Mouse (Mus musculus) cerebellum, adult (tissue): ENCODE measurements around the gene Hoxd9.

Source experiments
- ATAC-seq: cut with Nextera tagmentation; 2 replicates; pipeline ENCODE4 v1.9.2; 2017; ENCODE audit warnings: mild to moderate bottlenecking, moderate library complexity, mixed read lengths; ENCODE audit not compliant: insufficient number of reproducible peaks, low FRiP score, low TSS enrichment

The Hoxd9 gene

GRCm38 (mm10) chr2:74682796-74683195 lies 14.7 kb upstream of the Hoxd9 start:
- ATAC-seq = no peak

DNA sequence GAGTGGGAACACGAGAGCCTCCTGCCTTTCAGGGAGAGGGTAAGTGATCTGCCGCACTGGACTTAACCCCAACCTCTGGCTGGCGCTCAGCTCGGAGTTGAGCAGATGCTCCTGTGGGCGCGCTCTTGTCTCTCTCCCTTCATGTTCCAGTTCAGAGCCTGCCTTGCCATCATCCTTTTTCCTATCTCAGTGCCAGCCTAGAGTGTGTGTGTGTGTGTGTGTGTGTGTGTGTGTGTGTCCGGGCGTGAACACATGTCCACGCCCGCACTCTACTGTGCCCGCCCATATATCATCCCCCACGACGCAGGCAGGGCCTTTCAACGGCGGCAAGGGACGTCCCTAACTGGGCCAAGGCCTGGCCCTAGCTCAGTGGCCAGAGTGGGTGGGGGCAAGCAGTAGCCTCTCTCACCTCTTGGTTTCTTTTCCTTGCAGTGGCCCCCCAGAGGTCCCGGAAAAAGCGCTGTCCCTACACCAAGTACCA lies 14.0 kb upstream of the Hoxd9 start:
- ATAC-seq = no peak

DNA sequence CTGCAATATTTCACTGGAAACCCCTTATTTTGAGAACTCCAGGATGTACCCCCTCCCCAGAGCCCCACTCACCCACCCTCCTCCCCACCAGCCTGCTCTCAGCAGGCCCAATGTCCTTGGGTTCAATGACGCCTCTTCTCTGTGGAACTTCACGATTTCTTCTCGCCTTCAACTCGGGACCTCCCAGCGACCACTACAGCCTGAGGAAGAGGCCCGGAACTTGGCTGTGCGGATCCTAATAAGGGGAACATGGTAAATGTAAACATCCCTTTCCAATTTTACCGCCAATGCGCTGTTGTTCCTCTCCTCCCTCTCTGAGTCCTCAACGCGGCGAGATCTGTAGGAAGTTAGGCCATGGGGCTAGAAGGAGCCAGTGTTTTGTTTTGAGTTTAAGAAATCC lies 13.4 kb upstream of the Hoxd9 start:
- no peak for ATAC-seq

DNA sequence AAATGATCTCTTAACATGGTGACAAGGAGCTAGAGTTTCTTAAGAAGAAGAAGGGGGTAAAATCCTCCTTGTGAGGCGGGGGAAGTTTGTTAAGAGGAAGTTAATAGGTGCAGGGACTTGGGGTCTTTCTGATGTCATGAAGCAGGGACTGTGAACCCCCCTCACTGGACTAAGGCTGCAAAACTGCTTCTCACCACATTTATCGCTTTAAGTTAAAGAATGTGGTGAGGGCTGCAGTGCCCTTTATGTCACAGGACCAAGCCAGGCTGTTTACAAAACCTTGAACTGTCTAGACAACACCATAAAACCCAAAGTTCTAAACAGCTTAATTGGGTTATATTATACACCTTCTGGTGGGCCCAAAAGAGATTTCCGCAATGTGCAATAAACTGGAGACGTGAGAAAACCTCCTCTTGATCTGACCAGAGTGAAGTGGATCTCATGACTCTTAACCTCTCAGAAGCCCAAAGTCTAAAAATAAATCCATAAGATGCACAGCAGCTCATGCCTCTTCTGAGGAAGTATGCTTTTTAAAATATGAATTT lies 12.4 kb upstream of the Hoxd9 start:
- no peak for ATAC-seq

DNA sequence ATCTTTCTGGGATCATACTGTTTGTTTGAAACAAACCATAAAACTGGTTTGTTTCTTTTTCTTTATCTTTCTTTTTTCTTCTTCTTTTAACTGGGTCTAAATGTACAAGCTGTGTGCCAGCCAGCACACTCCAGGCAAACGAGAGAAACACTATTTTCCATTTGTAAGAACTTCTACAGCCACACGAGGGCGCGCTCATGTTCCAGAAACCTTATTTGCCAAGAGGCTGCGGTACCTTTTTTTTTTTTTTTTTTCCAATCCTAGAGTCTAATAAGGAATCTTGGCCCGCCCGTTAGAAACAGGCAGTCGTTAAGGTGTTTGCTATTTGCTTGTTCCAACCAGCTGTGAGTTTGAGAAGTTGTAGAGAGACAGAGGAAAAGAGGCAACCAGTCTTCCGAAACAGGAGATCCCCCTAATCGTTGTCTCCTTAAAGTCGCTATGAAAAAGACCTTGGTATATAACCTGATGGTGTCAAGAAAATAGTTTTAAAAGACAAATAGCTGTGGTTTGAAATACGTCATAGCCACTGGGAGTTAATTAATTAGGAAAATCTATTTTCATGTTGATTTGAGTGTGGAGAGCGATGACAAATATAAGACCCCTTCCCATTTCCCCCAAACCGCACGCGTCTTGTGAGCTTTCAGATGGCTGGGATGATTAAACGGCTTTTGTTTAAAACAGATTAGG lies 11.1 kb upstream of the Hoxd9 start:
- ATAC-seq = no peak

DNA sequence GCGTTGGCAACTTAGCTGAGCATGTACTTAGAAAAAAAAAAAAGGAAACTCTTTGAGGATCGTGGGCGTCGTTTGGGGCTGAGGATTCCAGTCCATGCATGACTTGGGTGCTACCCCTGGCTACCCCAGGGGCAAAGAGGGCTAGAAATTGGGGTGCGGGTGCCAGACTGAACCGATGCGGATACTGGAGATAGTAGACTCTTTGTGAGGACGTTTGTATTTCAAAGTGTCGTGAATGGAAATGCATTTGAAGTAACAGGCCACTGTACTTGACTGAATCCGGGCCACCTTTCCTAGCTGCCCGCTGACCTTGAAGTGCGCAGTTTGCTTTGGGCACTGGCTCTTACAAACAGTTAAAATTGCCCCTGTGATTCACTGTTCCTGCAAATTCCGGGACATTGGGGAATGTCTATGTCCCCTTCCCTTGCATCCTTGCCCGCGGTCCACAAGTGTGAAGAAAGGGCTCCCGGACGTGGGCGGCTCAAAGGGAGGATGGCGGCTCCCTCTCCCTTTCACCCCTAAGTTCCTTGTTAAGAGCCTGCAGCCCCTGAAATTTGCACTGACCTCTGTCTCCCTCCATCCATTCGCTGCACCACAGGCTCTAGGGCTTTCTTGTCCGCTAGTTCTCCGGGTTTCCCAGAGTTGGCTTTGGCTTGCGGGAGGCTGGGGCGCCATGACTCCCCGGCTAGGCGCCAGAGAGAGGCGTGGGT lies 10.4 kb upstream of the Hoxd9 start:
- ATAC-seq = no peak

DNA sequence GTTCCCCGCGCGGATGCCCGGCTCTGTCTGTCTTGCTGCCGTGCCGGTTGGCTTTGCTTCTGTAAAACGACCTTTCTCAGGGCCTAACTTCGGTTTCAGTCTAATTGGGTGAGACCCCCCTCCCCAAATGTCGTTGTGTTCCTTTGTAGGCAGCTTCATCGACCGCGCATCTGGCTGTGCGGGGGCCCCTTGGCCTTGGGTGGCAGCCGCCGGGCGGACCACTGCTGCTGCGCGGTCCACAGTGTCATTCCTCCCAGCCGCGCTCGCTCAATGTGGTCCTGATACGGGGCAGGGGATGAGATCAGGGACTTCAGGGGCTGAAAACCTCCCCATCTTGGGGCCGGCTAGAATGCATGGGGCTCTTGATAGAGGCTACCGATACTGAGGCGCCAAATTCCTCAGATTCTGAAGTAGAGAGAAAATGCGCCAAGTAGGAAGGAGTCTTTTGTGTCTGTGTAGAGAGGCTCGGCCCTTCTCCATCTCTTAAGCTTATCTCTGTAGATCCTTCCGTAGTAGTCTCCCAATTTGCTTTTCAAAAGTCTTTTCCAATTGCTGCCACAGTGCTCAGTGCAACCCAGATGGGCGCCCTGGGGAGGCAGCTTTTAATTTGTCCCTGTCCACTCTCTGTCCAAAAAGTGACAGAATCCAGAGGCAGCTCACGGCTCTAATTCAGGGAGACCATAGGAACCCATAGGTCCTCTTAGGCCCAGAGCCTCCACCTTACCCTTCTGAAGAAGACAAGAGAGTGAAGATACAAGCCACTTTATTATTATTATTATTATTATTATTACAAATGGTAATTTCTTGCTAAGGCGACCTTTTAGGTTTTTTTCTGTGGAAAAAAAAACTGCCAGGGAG lies 9.6 kb upstream of the Hoxd9 start:
- ATAC-seq = no peak

DNA sequence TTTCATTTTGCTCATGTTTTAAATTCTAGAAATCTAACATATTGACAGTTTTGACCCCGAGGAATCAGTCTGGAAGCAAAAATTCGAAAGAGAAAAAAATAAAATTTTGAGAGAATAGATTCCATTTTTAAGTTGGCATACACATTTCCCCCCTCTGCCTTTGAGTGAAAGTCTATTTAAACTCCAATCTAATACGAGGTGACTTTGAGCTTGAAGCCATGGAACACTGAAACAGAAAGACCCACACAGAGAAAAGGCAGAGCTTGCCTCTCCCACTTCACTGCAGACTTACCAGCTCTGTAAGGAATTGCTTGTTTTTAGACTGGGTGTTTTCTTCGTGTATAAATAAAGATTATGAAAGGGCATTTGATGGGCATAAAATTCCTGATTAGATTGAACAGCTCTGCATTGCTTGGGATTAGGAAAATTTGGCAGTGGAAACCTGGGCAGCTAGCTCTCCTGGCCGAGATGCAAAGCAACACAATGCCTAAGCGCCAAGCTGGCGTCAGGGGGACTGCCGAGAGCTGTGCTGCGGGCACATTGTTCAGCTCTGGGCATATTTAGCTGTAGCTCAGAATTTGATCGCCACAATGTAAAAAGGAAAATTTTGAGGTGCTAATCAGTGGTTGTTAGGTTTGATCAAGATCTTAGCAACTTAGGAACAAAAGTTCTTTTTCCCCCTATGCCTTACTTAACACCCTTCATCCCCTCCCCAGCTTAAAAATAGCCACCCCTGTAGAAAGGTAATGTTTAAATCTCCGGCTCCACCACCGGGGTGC lies 8.5 kb upstream of the Hoxd9 start:
- no peak for ATAC-seq

GRCm38 (mm10) chr2:74689574-74690337 lies 7.8 kb upstream of the Hoxd9 start:
- ATAC-seq = no peak

- no peak for ATAC-seq
Measured at GRCm38 (mm10) chr2:74690338-74690716, 7.2 kb upstream of the Hoxd9 start.

- no peak for ATAC-seq
Measured at GRCm38 (mm10) chr2:74691022-74691951, 6.2 kb upstream of the Hoxd9 start, which contains the start of gene Hoxd10. TSS of gene Hoxd10 (plus strand) at chr2:74691924.

GRCm38 (mm10) chr2:74691995-74692807 lies 5.3 kb upstream of the Hoxd9 start:
- no peak for ATAC-seq

- no peak for ATAC-seq
Measured at GRCm38 (mm10) chr2:74692808-74693431, 4.6 kb upstream of the Hoxd9 start.

DNA sequence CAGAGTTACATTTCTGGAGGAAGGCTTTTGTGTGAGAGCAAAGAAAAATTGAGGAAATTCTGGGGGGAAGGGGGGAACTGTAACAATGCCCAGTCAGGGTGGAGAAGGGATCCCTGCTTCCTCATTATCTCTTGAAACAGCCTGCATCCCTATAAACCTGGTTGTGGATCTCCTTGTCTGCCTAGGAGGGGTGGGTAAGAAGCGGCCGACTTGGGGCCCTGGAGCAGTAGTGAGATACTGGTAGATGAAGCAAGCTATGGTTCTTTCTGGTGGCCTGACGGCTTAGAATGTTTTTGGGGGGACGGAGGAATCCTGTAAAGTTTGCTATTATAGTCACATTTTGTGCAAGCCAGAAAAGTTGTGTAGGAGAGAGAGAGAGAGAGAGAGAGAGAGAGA lies 4.1 kb upstream of the Hoxd9 start:
- no peak for ATAC-seq

- no peak for ATAC-seq
Measured at GRCm38 (mm10) chr2:74694066-74694465, 3.5 kb upstream of the Hoxd9 start.

GRCm38 (mm10) chr2:74695383-74695782 lies 2.1 kb upstream of the Hoxd9 start:
- ATAC-seq = no peak
